Mouse (Mus musculus) hematopoietic multipotent progenitor cell, adult 10-12 weeks (in vitro differentiated cells): Measurements from ENCODE around the gene Arpin. TPM values are rescaled to one million over a fixed set of nuclear protein-coding genes. Genes with fewer than 3 reads are reported as not detected.

Experiments used
- polyA plus RNA-seq: library from polyadenylated mRNA; stranded (reverse); fragments of >175 nt; gene quantifications from 2 replicates; pipeline ENCODE4 v1.2.3, GENCODE M21; 2012; ENCODE audit warnings: low replicate concordance

The Arpin gene
- 1.2 and 1.5 TPM in 2 replicates for polyA plus RNA-seq

DNA sequence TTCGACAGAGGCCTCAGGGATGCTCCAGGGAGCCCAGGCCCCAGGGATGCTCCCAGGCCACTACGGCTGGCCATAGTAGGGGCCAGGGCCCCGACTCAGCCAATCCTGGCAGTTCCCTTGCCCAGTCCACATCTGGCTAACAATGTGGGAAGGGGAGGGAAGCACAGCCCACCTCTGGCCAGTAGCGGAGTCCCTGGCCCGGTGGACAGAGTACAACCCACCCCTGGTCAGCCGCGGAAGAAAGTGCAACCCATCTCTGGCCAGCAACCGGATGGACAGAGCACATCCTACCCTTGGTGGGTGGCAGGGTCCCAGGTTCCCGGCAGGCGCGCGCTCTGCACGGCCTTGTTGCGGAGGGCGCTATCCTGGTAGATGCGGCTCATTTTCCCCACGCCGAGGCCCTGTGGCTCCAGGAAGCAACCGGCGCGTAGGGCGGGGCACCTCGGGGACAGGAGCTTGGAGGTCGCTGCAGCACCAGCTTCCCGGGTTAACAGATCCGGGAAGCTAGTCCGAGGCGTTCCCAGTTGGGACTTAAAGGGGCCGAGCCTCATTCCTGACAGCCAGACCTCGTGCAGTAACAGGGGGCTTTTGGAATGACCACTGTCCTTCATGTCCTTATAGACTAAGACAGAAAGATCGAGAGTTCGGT lies at the start of gene Arpin:
Arpin (minus strand) TSS at position 498 of the 649 bp plus-strand sequence.

DNA sequence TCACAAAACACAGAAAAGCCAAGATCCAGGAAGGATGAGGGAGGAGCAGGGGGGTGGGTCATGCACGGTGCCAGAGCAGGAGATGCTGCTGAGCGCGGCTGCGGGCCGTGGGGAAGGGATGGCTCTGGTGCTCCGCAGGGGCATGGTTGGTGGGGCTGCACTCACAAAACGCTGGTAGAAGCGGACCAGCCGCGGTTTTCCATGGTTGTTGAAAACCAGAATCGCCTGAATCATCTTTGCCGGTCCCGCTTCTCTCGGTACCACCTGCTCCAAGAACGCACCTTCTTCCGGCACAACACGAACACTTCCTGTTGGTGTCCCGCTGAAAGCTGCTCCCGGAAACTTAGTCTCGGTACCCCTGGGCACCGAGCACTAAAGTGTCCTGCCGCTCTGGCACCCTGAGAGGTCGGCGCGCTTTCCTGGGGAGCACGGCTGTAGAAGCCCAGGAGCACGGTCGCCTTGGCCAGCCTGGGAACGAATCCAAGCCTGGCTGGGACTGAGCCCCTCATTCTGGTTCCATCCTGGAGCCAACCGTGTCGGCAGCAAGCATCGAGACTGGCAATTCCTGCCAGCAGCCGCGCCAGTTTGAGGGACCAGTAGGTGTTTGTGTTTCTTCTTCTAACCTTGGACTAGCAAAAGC lies 14.7 kb downstream of the Arpin start, which contains the start of gene Ap3s2:
Ap3s2 (minus strand) TSS at position 306 of the 640 bp plus-strand sequence.

Other genes with a start within 250 kb of the Arpin start
- gene Kif7, start 219.6 kb downstream of the Arpin start, polyA plus RNA-seq, result 0.75 and 1.1 TPM in 2 replicates
- gene Plin1, start 202.5 kb downstream of the Arpin start, polyA plus RNA-seq, result not detected in 2 replicates
- gene Pex11a, start 192.2 kb downstream of the Arpin start, polyA plus RNA-seq, result 1.6 and 2.9 TPM in 2 replicates
- gene Wdr93, start 192.2 kb downstream of the Arpin start, polyA plus RNA-seq, result not detected in 2 replicates
- not detected in 2 replicates for gene Mesp1, start 141.6 kb downstream of the Arpin start, polyA plus RNA-seq
- 0.17 TPM in 1 of 2 replicates, not detected in the other for gene Mesp2, start 124.6 kb downstream of the Arpin start, polyA plus RNA-seq
- 15.8 and 18.1 TPM in 2 replicates for gene Anpep, start 74.3 kb downstream of the Arpin start, polyA plus RNA-seq
- gene Ap3s2, start 14.7 kb downstream of the Arpin start, polyA plus RNA-seq, result 3.3 and 6.1 TPM in 2 replicates
- 111 and 170 TPM in 2 replicates for gene Zfp710, start 89.5 kb upstream of the Arpin start, polyA plus RNA-seq
- gene Idh2, start 180.0 kb upstream of the Arpin start, polyA plus RNA-seq, result 31.8 and 47.9 TPM in 2 replicates